Mouse (Mus musculus): Measurements from ENCODE around the gene Ecel1. TPM values are rescaled to one million over a fixed set of nuclear protein-coding genes. Genes with fewer than 3 reads are reported as not detected.

Gene Ecel1
- total RNA-seq, 2 experiments from 2014 or later: 4.6 to 6.5 TPM

DNA sequence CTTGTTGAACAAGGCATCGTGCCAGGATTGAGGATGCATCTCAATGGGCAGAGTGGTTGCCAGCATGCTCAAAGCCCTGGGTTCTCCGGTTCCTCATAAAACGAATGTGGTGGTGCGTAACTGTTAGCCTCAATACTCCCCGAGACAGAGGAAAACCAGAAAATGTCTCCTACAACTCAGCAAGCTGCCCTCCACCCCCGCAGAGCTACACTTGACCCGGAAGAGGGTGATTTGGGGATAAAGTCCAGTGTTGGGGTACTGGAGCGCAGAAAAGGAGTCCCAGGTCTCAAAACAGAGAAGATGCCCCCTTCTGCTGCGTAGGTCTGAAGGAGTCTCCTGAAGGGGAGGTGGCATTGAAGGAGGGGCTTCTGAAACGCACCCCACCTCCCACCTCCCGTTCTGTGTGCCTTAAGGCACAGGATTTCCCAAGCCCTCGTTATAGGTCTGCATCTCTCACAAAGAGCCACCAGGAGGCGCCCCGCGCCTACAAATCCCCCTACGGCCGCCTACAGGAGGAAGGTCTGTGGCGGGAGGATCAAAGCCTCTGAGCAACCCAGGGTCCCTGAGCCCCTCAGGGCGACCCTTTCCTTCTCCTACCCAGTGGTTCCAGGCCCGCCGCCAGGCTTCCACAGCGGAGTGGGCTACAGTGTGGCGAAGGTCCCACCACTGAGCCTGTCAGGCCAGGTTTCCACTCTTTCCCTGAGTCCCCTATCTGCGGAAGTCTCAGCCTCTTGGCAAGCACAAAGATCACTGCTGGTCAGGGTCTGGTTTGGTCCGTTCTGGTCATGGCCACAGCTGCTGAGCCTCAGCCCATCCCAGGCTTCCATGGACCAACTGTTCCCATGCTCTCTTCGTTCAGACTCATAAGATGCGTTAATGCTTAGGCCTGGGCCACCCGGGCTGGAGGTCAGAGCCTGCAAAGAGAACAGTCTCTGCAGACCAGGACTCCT lies 18.0 kb upstream of the Ecel1 start:
- peak; percentile 46 to 75 for DNase-seq (ENCODE audit: extremely low spot score in 1 of 2, low spot score in 2 of 2)
- intact Hi-C loops (cut with DNase I): no loop called here

DNA sequence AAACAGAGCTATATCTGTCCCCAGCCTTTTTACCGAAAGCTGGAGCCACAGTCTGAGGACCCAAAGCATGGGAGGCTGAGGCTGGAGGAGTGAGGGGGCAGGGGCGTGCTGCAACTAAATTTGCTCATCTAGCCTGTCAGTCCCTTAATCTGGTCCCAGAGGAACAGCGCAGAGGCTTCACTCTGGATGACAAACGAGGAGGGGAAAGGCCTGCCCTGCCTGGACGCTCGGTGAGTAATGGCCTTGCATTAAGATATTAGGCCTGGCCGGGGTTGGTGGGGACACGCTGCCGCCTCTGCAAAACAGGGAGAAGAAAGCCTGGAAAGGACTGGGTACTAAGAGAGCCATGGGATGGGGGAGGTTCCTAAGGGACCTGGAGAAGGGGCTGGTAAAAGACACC lies 16.0 kb upstream of the Ecel1 start:
- intact Hi-C loops (cut with DNase I): no loop called here
- DNase-seq (ENCODE audit: extremely low spot score in 1 of 2, low spot score in 2 of 2): no peak

DNA sequence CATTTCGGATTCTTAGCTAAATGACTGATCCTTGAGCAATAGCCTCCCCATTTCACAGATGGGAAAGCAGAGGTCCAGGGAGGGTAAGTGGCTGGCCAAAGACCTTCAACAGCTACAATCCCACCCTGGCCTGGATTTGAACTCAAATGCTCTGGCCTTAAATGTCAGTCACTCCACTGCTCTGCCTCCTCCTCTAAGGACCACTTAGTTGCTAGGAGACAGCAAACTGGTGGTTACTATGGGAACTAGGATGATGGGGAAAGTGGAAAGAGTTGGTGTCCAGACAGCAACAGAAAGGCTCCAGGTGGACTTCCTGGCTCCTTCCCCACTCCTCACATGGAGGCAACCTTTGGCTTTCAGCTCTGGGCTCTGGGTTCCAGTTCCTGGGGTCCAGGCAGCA lies 15.0 kb upstream of the Ecel1 start:
- no peak for DNase-seq (ENCODE audit: extremely low spot score in 1 of 2, low spot score in 2 of 2)
- intact Hi-C loops (cut with DNase I): no loop called here

DNA sequence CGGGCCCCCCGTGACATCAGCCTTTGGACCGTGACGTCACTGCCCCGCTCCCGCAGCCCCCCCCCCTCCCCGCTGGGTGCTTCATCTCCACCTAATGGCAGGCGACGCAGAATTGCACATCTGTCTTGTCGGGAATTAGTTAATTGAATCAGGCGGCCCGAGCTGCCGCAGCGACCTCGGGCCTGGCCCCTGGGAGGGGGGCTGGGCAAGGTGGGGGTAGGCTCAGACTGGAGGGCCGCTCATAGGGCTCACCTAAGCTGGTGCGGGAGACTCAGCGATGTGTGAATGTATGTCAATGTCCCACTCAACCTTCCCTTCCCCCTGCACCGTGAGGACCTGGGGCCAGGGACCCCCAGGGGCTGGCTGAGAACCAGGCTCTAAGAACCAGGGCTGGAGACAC lies 14.1 kb upstream of the Ecel1 start:
- peak in 1 of 2 experiments; percentile 21 for DNase-seq (ENCODE audit: extremely low spot score in 1 of 2, low spot score in 2 of 2)
- intact Hi-C loops (cut with DNase I): no loop called here

DNA sequence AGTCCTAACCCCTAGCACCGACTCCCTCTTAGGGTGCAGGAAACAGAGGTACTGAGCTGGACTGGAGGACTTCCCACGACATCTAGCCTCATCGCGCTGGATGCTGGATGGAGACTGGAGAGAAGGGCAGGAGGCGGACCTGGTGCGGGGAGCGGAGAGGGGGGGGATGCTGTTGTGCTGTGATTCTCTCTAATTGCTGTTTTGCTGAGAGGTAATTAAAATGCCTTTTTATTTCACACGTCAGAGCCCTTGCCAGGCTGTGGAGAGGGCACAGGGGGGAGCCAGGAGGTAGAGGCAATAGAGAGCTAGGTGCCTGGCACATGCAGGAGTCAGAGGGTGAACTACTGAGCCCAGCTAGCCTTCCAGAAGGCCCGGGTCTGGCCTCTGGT lies 8.5 kb upstream of the Ecel1 start:
- no peak for DNase-seq (ENCODE audit: extremely low spot score in 1 of 2, low spot score in 2 of 2)
- intact Hi-C loops (cut with DNase I): no loop called here

DNA sequence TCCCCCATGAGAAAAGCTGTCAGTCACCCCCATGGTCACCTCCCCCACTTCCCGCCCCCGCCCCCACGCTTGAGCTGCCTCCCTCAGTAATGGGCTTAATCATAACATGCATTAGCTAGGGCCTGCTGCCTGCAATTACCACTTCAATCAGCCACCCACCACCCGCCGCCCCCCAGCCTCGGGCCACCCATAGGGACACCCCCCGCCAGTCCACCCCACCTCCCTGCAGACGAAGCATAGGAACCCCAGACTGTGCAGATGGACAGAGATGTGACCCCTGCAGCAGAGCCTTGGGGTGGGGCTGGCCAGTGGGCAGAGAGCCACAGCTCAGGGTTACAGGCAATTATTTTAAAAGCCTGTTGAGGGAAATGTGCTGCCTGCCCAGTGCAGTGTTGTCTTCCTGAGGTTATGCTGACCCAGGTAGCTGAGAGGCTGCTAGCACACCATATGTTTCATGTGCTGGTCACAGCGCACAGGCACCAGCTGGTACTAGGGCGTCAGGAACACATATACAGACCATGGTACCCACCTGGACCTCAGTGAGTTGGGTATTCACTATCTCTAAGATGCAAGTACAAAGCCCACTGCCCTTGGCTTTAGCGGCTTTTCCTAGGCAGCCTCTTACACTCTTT lies 8.0 kb upstream of the Ecel1 start:
- intact Hi-C loops (cut with DNase I): no loop called here
- DNase-seq (ENCODE audit: extremely low spot score in 1 of 2, low spot score in 2 of 2): no peak

DNA sequence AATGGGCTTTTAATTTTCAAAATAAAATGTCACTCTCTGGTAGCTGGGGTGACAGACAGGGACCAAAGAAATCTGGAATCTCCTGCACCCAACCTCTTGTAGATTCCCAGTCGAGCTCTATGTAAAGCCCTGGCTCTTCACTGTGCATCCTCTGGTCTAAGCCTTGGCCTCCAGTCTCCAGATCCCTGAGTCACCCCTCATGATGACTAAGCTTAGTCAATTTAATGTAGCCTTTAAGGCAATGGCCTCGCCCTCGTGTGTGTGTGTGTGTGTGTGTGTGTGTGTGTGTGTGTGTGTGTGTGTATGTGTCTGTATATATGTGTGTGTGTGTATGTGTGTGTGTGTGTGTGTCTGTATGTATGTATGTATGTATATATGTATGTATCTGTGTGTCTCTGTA lies 3.1 kb upstream of the Ecel1 start:
- no peak for DNase-seq (ENCODE audit: extremely low spot score in 1 of 2, low spot score in 2 of 2)
- intact Hi-C loops (cut with DNase I): no loop called here

DNA sequence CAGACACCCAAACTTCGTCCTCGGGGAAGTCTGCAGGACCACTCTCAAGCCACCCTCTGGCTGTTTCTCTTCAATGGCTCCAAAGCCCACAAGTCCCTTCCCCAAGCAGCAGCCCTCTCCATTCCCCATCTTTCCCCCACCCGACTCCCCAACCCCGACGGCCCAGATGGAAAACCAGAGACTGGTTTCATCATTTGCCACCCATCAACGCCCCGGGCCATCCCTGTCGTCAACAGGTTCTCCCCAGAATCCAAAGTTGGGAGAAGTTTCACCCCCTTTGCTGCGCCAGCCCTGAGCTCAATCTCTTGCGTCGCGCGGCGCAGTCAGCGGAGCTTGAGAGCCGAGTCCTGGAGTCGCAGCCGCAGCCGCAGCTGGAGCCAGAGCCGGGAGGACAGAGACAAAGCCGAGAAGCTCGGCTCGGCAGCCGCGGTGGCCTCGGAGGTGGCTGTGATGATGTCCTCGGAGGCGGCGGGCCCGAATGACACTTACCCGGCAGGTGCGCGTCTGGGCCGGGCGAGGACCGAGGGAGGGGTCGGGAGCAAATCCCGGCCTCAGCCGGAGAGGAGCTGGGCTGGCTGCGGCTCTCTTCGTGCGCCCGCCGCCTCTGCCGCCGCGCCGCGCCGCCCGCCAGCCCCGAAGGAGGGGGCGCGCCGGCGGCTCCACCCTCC lies 656 bp downstream of the Ecel1 start:
- DNase-seq (ENCODE audit: extremely low spot score in 1 of 2, low spot score in 2 of 2): peak in 1 of 2 experiments; percentile 36
- intact Hi-C loops (cut with DNase I): no loop called here

DNA sequence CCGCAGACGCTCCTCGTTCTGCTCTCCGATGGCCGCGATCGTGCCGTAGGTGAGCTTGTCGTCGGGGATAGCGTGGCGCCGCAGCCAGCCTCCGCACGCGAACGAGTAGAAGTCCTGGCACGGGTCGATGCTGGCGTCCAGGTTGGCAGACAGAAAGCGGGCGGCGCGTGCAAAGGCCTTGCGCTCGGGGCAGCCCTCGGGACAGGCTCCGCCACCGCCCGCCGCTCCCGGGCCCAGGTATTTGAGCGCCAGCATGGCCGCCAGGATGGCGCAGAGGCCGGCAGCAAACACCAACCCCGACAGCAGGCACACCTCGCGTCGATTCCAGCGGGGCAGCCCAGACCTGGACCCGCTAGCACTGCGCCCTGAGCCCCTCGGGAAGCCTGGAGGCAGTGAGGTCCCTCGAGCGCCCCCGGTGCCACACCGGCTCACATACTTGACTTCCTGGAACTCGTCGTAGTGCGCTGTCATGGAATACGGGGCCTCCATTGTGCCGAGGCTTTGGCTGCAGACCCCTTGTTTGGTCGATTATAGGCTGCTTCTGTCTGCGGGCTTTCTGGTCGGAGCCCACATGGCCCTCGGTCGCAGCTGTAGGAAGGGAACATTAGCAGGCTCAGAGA lies 1.7 kb downstream of the Ecel1 start:
- intact Hi-C loops (cut with DNase I): no loop called here
- DNase-seq (ENCODE audit: extremely low spot score in 1 of 2, low spot score in 2 of 2): peak in 1 of 2 experiments; percentile 22

DNA sequence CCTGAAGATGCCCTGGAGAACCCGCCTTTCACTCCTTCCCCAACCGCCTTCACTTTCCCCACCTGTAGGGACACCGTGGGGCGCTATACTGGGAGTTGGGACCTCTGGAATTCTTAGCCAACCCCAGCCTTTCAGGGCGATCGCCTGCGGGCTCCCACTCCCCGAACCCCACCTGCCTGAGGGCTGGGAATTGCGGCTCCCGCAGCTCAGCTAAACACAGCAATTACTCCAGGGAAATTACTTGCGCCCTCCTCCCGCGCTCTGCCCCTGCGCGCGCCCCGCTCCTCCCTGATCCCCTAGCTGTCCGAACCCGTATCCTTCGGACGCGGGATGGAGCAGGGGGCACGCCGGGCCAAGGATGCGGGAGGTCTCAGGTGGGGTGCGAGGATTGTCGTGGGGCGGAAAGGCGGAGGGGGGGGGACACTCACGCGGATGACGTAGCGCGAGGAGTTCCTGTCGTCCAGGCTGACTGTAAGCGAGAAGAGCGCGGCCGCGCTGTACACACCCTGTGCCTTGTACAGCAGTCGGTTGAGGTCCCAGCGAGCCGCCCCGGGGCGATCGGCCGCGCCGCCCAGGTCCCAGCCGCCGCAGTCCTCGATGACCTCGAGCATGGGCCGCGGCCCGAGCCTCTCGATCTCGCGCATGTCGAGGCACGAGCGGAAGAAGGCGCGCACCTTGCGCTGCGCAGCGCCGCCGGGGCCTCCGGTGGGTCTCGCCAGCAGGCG lies 2.4 kb downstream of the Ecel1 start:
- intact Hi-C loops (cut with DNase I): no loop called here

DNA sequence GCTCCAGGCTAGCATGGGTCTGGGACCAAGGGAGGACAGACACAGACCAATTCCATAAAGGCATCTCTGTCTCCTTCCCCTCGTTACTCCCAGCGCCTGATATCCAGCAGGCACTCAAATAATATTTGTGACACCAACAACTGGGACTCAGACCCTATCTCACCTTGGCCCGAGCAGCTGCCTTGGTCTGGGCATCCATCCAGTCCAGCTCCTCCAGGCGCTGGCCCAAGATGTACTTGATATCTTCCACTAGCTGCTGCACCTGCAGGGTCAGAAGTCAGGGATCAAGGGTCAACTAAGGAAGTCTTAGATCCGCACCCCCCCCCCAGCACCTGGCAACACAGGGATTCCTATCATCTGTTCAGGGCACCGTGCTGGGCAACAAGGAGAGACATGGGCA lies 5.0 kb downstream of the Ecel1 start:
- DNase-seq (ENCODE audit: extremely low spot score in 1 of 2, low spot score in 2 of 2): no peak
- intact Hi-C loops (cut with DNase I): no loop called here

More for the DNA sequence above, 2.4 kb downstream of the Ecel1 start:
- DNase-seq (ENCODE audit: extremely low spot score in 1 of 2, low spot score in 2 of 2): peak in 1 of 2 experiments; percentile 26

DNA sequence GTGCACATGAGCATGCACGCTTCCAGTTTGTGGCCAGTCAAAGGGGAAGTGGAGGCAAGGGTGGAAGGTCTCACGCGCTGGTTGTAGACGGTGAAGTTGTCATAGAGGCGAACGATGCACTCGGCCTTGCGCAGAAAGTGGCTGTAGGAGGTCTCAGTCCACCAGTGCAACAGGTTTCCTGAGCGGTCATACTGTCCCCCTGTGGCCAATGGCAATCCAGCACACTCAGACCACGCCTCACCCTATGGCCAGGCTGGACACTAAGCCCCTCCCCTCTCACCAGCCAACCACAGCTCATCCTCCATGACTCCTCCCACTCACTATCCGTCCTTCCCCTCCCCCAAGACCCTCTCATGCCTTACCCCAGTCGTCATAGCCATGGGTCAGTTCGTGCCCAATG lies 6.9 kb downstream of the Ecel1 start:
- peak in 1 of 2 experiments; percentile 24 for DNase-seq (ENCODE audit: extremely low spot score in 1 of 2, low spot score in 2 of 2)
- intact Hi-C loops (cut with DNase I): no loop called here

DNA sequence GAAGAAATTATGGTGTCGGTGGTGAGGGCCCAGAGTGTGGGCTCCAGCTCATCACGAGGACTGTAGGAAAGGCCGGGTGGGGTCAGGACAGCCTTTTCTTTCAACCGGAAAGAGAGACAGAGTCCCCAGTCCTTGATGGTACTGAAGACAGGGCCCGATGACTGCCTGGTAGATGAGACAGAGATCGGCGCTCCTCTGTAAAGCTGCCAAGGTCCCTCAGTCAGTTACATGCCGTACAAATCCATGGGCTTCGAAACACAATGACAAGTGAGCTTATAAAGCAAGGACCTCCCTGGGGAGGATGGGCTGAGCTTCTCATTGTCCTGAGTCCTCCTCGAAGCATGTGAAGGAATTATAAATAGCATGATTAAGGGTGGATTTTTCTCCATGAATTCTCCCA lies 13.2 kb downstream of the Ecel1 start:
- no peak for DNase-seq (ENCODE audit: extremely low spot score in 1 of 2, low spot score in 2 of 2)

DNA sequence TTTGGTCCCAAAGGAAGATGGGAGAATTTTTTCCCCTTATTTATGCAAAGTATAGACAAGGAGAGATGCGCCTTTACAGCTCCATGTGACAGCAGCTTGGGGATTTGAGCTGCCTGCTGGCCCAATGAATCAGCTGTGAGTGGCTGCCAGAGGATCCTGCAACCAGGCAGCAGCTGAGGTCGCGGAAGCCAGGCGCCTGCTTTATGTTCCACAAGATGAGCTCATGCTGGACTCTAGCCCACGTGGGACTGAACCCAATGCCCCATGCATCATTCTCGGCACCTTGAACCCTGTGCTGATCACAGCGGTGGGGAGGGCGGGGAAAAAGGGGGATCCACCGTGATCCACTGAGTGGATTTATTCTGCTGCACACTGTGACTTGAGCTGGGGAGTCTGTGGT lies 13.9 kb downstream of the Ecel1 start:
- intact Hi-C loops (cut with DNase I): no loop called here
- no peak for DNase-seq (ENCODE audit: extremely low spot score in 1 of 2, low spot score in 2 of 2)

More for the DNA sequence above, 13.2 kb downstream of the Ecel1 start:
- intact Hi-C loops (cut with DNase I): no loop called here

DNA sequence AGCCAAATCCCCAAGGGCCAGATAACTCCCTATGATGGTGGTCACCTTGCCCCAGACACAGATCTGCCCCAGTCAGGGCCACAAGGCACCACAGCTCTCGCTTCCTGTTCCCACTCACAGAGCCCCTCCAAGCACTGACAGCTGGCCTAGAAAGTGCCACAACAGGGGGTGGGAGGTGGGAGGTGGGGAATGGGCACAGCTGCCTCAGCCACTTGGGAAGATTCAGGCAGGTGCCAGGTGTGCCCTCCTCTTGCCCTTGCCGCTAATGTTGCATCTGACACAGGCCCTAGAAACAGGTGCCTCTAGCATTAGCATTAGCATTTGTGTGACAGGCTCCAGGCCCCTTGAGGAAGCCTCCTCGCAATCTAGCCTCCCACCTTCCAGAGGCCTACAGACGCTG lies 14.8 kb downstream of the Ecel1 start:
- DNase-seq (ENCODE audit: extremely low spot score in 1 of 2, low spot score in 2 of 2): no peak
- intact Hi-C loops (cut with DNase I): no loop called here

DNA sequence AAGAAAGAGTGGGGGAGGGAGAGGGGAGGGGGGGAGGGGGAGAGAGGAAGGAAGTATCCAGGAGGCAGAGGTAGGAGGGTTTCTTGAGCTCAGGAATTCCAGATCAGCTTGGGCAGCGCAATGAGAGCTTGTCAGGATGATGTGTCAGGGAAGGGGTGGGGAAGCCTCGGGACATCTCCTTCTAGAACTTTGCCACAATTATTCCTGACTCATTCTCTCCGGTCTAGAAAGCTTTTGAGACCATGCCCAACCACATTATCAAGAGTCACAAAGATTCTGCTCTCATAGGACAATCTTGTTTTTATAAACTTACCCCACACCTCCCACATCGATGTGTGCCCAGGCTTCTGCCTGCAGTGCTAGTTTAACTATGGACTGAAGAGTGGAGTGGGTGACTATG lies 24.5 kb downstream of the Ecel1 start:
- intact Hi-C loops (cut with DNase I): no loop called here

DNA sequence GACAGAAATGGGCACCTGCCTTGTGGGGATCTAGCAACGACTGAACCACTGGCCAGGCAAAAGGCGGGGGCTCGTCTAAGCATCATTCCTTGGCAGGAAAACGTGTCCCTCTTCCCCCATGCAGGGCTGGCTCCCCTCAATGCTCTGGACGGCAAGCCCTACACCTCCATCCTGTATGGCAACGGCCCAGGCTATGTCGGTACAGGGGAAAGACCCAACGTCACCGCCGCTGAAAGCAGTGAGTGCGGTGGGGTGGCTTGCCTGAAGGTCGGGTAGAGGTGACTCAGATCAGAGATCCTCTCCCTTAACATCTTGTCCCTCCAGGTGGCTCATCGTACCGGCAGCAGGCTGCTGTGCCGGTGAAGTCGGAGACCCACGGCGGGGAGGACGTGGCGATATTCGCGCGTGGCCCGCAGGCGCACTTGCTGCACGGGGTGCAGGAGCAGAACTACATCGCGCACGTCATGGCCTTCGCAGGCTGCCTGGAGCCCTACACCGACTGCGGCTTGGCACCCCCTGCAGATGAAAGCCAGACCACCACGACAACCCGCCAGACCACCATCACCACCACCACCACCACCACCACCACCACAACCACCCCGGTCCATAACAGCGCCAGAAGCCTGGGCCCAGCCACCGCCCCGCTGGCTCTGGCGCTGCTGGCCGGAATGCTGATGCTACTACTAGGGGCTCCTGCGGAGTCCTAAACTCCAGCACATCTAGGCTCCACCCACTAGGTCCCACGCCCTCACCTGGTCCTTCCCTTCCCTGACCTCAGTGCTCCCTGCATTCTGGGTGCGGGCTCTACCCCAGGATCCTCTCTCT lies 28.9 kb downstream of the Ecel1 start:
- intact Hi-C loops (cut with DNase I): no loop called here

More for the DNA sequence above, 24.5 kb downstream of the Ecel1 start:
- no peak for DNase-seq (ENCODE audit: extremely low spot score in 1 of 2, low spot score in 2 of 2)

DNA sequence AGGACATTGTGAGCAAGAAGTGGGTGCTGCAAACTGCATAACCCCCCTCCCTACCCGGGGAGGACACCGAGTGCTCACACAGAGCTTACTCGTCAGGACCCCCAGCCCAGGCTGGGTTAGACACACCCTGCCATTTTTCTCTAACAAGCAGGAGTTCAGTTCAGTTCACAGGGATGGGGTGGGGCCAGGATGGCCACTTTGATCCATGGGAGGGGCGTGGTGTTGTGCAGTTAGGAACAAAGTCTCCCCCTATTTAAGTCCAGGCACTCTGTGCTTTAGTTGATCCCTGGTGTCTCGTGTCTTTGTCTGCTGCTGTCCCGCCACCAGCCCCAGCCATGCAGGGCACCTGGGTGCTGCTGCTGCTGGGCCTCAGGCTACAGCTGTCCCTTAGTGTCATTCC lies 31.6 kb downstream of the Ecel1 start, which contains the start of gene Akp3:
Akp3 (plus strand) TSS at position 301 of the 400 bp plus-strand sequence.
- no peak for DNase-seq (ENCODE audit: extremely low spot score in 1 of 2, low spot score in 2 of 2)
- intact Hi-C loops (cut with DNase I): no loop called here

More for the DNA sequence above, 28.9 kb downstream of the Ecel1 start:
- DNase-seq (ENCODE audit: extremely low spot score in 1 of 2, low spot score in 2 of 2): peak in 1 of 2 experiments; percentile 53

Data from left cerebral cortex, postnatal 10 days (tissue).